Mouse (Mus musculus): ENCODE measurements around the gene Ado. TPM values are rescaled to one million over a fixed set of nuclear protein-coding genes. Genes with fewer than 3 reads are reported as not detected.

Ado gene
- polyA plus RNA-seq (2016; fragmentation: Nextera tagmentation; extraction: Ambion mirVana) = 82.0 and 85.3 TPM in 2 replicates

GRCm38 (mm10) chr10:67548877-67549731 is at the start of gene Ado:
Gene Ado, minus strand, starts transcription at chr10:67548955.
- under 1% methylated on average over 79 of the region's 79 CpGs for WGBS
- DNase-seq (ENCODE audit: low spot score) = peak; percentile 90
- H3K27me3 ChIP-seq (ENCODE audit: low read depth, poor library complexity, severe bottlenecking) = peaks cover 8% of the 10 kb centered on the region; the same call in 1 of the 2 replicates
- peak within 1 kb of the TSS; percentile 98 for H3K27ac ChIP-seq (replicated peaks)
- H3K36me3 ChIP-seq = peaks cover 14% of the 10 kb centered on the region
- H3K4me1 ChIP-seq = peaks cover 37% of the 10 kb centered on the region
- H3K4me3 ChIP-seq = peak within 1 kb of the TSS; percentile 91
- no peaks in the 10 kb centered on the region for H3K9me3 ChIP-seq (replicated peaks)

GRCm38 (mm10) chr10:67595278-67595677 is 46.5 kb upstream of the Ado start:
- Histone ChIP-seq H3K36me3 (no peaks in the 10 kb centered on the region), H3K27ac (replicated peaks) (no peak overlapping the region), H3K9me3 (replicated peaks) (no peaks in the 10 kb centered on the region), H3K27me3 (ENCODE audit: low read depth, poor library complexity, severe bottlenecking) (no peaks in the 10 kb centered on the region), H3K4me3 (no peak overlapping the region), H3K4me1 (no peaks in the 10 kb centered on the region)
- WGBS = 85% methylated on average over 3 of the region's 3 CpGs
- no peak for DNase-seq (ENCODE audit: low spot score)

GRCm38 (mm10) chr10:67585873-67586610 is 37.3 kb upstream of the Ado start:
- no peaks in the 10 kb centered on the region for H3K27me3 ChIP-seq (ENCODE audit: low read depth, poor library complexity, severe bottlenecking)
- no peaks in the 10 kb centered on the region for H3K36me3 ChIP-seq
- H3K9me3 ChIP-seq (replicated peaks) = no peaks in the 10 kb centered on the region
- 90% methylated on average over 18 of the region's 18 CpGs for WGBS
- no peak overlapping the region for H3K4me3 ChIP-seq
- H3K4me1 ChIP-seq = no peaks in the 10 kb centered on the region
- DNase-seq (ENCODE audit: low spot score) = no peak
- no peak overlapping the region for H3K27ac ChIP-seq (replicated peaks)

- no peak for DNase-seq (ENCODE audit: low spot score)
- Histone ChIP-seq H3K4me1 (no peaks in the 10 kb centered on the region), H3K27ac (replicated peaks) (no peak overlapping the region), H3K4me3 (no peak overlapping the region), H3K9me3 (replicated peaks) (no peaks in the 10 kb centered on the region), H3K36me3 (no peaks in the 10 kb centered on the region), H3K27me3 (ENCODE audit: low read depth, poor library complexity, severe bottlenecking) (no peaks in the 10 kb centered on the region)
- 86% methylated on average over 12 of the region's 12 CpGs for WGBS
Measured at GRCm38 (mm10) chr10:67581698-67582285, 33.0 kb upstream of the Ado start.

GRCm38 (mm10) chr10:67579830-67580229 is 31.1 kb upstream of the Ado start:
- Histone ChIP-seq H3K4me3 (no peak overlapping the region), H3K27ac (replicated peaks) (no peak overlapping the region), H3K36me3 (no peaks in the 10 kb centered on the region), H3K27me3 (ENCODE audit: low read depth, poor library complexity, severe bottlenecking) (no peaks in the 10 kb centered on the region), H3K4me1 (no peaks in the 10 kb centered on the region), H3K9me3 (replicated peaks) (no peaks in the 10 kb centered on the region)
- WGBS = 86% methylated on average over 4 of the region's 4 CpGs
- DNase-seq (ENCODE audit: low spot score) = no peak

GRCm38 (mm10) chr10:67573310-67573709 is 24.6 kb upstream of the Ado start:
- Histone ChIP-seq H3K36me3 (no peaks in the 10 kb centered on the region), H3K4me3 (no peak overlapping the region), H3K4me1 (no peaks in the 10 kb centered on the region), H3K27me3 (ENCODE audit: low read depth, poor library complexity, severe bottlenecking) (no peaks in the 10 kb centered on the region), H3K27ac (replicated peaks) (no peak overlapping the region), H3K9me3 (replicated peaks) (no peaks in the 10 kb centered on the region)
- no peak for DNase-seq (ENCODE audit: low spot score)
- WGBS = 83% methylated on average over 8 of the region's 8 CpGs

GRCm38 (mm10) chr10:67571443-67571842 is 22.7 kb upstream of the Ado start:
- Histone ChIP-seq H3K27ac (replicated peaks) (no peak overlapping the region), H3K9me3 (replicated peaks) (no peaks in the 10 kb centered on the region), H3K4me3 (no peak overlapping the region), H3K36me3 (no peaks in the 10 kb centered on the region), H3K27me3 (ENCODE audit: low read depth, poor library complexity, severe bottlenecking) (no peaks in the 10 kb centered on the region), H3K4me1 (no peaks in the 10 kb centered on the region)
- DNase-seq (ENCODE audit: low spot score) = no peak
- WGBS = 95% methylated on average over 14 of the region's 14 CpGs

GRCm38 (mm10) chr10:67569539-67569938 is 20.8 kb upstream of the Ado start:
- H3K27me3 ChIP-seq (ENCODE audit: low read depth, poor library complexity, severe bottlenecking) = peaks cover 8% of the 10 kb centered on the region
- no peaks in the 10 kb centered on the region for H3K36me3 ChIP-seq
- H3K4me1 ChIP-seq = no peaks in the 10 kb centered on the region
- H3K27ac ChIP-seq (replicated peaks) = no peak overlapping the region
- 85% methylated on average over 7 of the region's 7 CpGs for WGBS
- H3K9me3 ChIP-seq (replicated peaks) = no peaks in the 10 kb centered on the region
- H3K4me3 ChIP-seq = no peak overlapping the region
- no peak for DNase-seq (ENCODE audit: low spot score)

GRCm38 (mm10) chr10:67566104-67566503 is 17.3 kb upstream of the Ado start:
- Histone ChIP-seq H3K36me3 (no peaks in the 10 kb centered on the region), H3K27me3 (ENCODE audit: low read depth, poor library complexity, severe bottlenecking) (peaks cover 21% of the 10 kb centered on the region), H3K9me3 (replicated peaks) (no peaks in the 10 kb centered on the region), H3K4me1 (no peaks in the 10 kb centered on the region), H3K4me3 (no peak overlapping the region), H3K27ac (replicated peaks) (no peak overlapping the region)
- 78% methylated on average over 8 of the region's 8 CpGs for WGBS
- no peak for DNase-seq (ENCODE audit: low spot score)

GRCm38 (mm10) chr10:67564509-67564908 is 15.8 kb upstream of the Ado start:
- DNase-seq (ENCODE audit: low spot score) = no peak
- peaks cover 24% of the 10 kb centered on the region for H3K27me3 ChIP-seq (ENCODE audit: low read depth, poor library complexity, severe bottlenecking)
- H3K9me3 ChIP-seq (replicated peaks) = no peaks in the 10 kb centered on the region
- H3K4me1 ChIP-seq = 0 out of 2 replicates have a peak, but pooled peaks cover 2% of the 10 kb centered on the region
- H3K27ac ChIP-seq (replicated peaks) = no peak overlapping the region
- no peak overlapping the region for H3K4me3 ChIP-seq
- WGBS = 92% methylated on average over 7 of the region's 7 CpGs
- no peaks in the 10 kb centered on the region for H3K36me3 ChIP-seq

GRCm38 (mm10) chr10:67561185-67561584 is 12.4 kb upstream of the Ado start:
- H3K4me1 ChIP-seq = 0 out of 2 replicates have a peak, but pooled peaks cover 2% of the 10 kb centered on the region
- DNase-seq (ENCODE audit: low spot score) = no peak
- peaks cover 43% of the 10 kb centered on the region for H3K27me3 ChIP-seq (ENCODE audit: low read depth, poor library complexity, severe bottlenecking)
- H3K9me3 ChIP-seq (replicated peaks) = peaks cover 5% of the 10 kb centered on the region; the same call in 1 of the 2 replicates
- no peaks in the 10 kb centered on the region for H3K36me3 ChIP-seq
- no peak overlapping the region for H3K4me3 ChIP-seq
- WGBS = 81% methylated on average over 1 of the region's 1 CpGs
- no peak overlapping the region for H3K27ac ChIP-seq (replicated peaks)

GRCm38 (mm10) chr10:67559765-67560394 is 11.1 kb upstream of the Ado start:
- Histone ChIP-seq H3K27ac (replicated peaks) (no peak overlapping the region), H3K27me3 (ENCODE audit: low read depth, poor library complexity, severe bottlenecking) (peaks cover 42% of the 10 kb centered on the region), H3K9me3 (replicated peaks) (peaks cover 5% of the 10 kb centered on the region; the same call in 1 of the 2 replicates), H3K4me1 (0 out of 2 replicates have a peak, but pooled peaks cover 2% of the 10 kb centered on the region), H3K36me3 (no peaks in the 10 kb centered on the region), H3K4me3 (no peak overlapping the region)
- DNase-seq (ENCODE audit: low spot score) = no peak
- 56% methylated on average over 13 of the region's 13 CpGs for WGBS

Measured in midbrain, embryonic 10.5 days (tissue).